Mouse (Mus musculus) thymus, adult 2 months (tissue): ENCODE data around the gene Glrx2. TPM values are rescaled to one million over a fixed set of nuclear protein-coding genes. Genes with fewer than 3 reads are reported as not detected.

Source experiments
- DNase-seq: peaks from one replicate; pipeline ENCODE4 v3.0.0; 2021
- H3K27ac ChIP-seq: fragments of 200-500 bp; 2 replicates; pipeline ENCODE4 v1.5.1; 2012; ENCODE audit warnings: low read length, control low read depth; ENCODE audit not compliant: control insufficient read depth, insufficient read depth
- H3K27me3 ChIP-seq: fragments of 200-500 bp; 2 replicates; pipeline ENCODE4 v1.6.1; 2012; ENCODE audit warnings: mild to moderate bottlenecking, low read length, moderate library complexity, mixed read lengths; ENCODE audit not compliant: control insufficient read depth, insufficient read depth
- H3K36me3 ChIP-seq: fragments of 200-500 bp; 2 replicates; pipeline ENCODE4 v1.6.1; 2012; ENCODE audit warnings: mild to moderate bottlenecking, low read length, moderate library complexity; ENCODE audit not compliant: control insufficient read depth, insufficient read depth
- H3K4me1 ChIP-seq: fragments of 200-500 bp; replicated peaks from 2 replicates; pipeline ENCODE4 v1.6.1; 2012; ENCODE audit warnings: low read length; ENCODE audit not compliant: control insufficient read depth, insufficient read depth
- H3K4me3 ChIP-seq: fragments of 200-500 bp; 2 replicates; pipeline ENCODE4 v1.5.1; 2012; ENCODE audit warnings: mild to moderate bottlenecking, low read length, control low read depth, moderate library complexity; ENCODE audit not compliant: control insufficient read depth, insufficient read depth
- CTCF ChIP-seq: fragments of 200-500 bp; IDR thresholded peaks from 2 replicates; pipeline ENCODE4 v1.5.1; 2012; ENCODE audit warnings: mild to moderate bottlenecking, control low read depth, low read length, moderate library complexity, borderline replicate concordance; ENCODE audit not compliant: control insufficient read depth, poor library complexity, insufficient read depth; ENCODE audit errors: extremely low read depth
- POLR2A ChIP-seq: fragments of 200-500 bp; IDR thresholded peaks from 2 replicates; pipeline ENCODE4 v1.6.1; 2012; ENCODE audit warnings: mild to moderate bottlenecking, low read length, control low read depth, moderate library complexity; ENCODE audit not compliant: control insufficient read depth, poor library complexity, insufficient read depth; ENCODE audit errors: extremely low read depth
- WGBS: fragments of 180-500 bp; shearing (Covaris S2); methylation state at CpG from one replicate; pipeline ENCODE4 v1.1.7; 2018; 5-methylcytosine and 5-hydroxymethylcytosine counted together
- polyA plus RNA-seq: library from polyadenylated mRNA; depleted of rRNA; stranded (reverse); fragments of >200 nt; gene quantifications from 2 replicates; pipeline ENCODE4 v1.2.3, GENCODE M21; 2012

Glrx2 gene
- polyA plus RNA-seq, 1 experiment = 20.9 TPM

DNA sequence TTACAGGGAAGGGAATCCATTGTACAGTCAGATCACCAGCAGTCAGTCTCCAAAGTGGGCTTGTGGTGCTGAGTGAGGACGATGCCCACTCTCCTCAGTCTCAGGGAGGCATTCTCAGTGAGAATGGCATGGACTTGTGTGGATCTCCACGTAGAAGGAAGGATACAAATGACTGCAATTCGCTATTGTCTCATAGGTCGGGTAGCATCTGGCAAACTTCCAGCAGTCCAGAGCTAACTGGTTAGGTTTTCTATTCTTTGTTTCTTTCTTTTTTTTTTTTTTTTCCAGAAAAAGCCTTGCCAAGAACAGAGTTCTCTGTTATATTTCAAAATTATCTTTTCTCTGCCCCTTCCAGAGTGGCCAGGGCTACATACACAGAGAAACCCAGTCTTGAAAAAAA is 9.1 kb upstream of the Glrx2 start:
- no peak overlapping the region for H3K4me3 ChIP-seq
- H3K4me1 ChIP-seq = no peaks in the 10 kb centered on the region
- H3K36me3 ChIP-seq = no peaks in the 10 kb centered on the region
- H3K27ac ChIP-seq = no peak overlapping the region
- WGBS = 89% methylated on average over 4 of the region's 4 CpGs
- no peak for DNase-seq
- no peak for TF ChIP-seq POLR2A
- no peak for TF ChIP-seq CTCF
- no peaks in the 10 kb centered on the region for H3K27me3 ChIP-seq

GRCm38 (mm10) chr1:143708361-143708760 is 7.8 kb upstream of the Glrx2 start:
- H3K4me1 ChIP-seq = no peaks in the 10 kb centered on the region
- 72% methylated on average over 6 of the region's 6 CpGs for WGBS
- no peak for DNase-seq
- TF ChIP-seq CTCF = no peak
- TF ChIP-seq POLR2A = no peak
- no peaks in the 10 kb centered on the region for H3K36me3 ChIP-seq
- no peak overlapping the region for H3K4me3 ChIP-seq
- no peak overlapping the region for H3K27ac ChIP-seq
- no peaks in the 10 kb centered on the region for H3K27me3 ChIP-seq

DNA sequence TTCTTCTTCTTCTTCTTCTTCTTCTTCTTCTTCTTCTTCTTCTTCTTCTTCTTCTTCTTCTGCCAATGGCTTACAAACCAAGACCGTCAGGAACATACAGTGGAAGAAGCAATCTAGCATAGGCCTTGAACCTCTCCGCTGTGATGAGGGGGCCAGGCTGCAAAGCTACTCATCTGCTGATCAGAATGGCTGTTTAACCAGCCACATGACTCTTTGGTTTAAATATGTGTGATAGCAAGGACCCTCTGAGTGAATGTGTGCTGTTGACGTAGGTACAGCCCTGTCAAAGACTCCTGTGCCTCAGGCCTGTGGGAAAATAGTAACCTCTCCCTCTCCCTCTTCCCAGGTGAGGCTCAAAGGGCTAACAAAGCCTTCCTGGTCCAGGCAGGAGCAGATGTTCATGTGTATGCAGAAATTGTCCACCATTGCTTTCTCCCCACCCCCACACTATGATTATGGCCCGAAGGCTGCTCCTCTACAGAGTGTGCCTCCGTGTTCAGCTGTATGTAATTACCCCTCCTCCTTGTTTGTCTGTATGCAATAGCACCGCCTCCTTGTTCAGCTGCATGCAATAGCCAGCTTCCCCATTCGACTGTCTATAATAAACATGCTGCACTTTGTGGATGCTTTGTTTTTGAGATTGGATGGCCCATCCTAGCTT is 6.0 kb upstream of the Glrx2 start:
- WGBS = 75% methylated on average over 7 of the region's 7 CpGs
- DNase-seq = no peak
- TF ChIP-seq CTCF = no peak
- no peak for TF ChIP-seq POLR2A
- H3K4me3 ChIP-seq = no peak overlapping the region
- H3K36me3 ChIP-seq = no peaks in the 10 kb centered on the region
- no peak overlapping the region for H3K27ac ChIP-seq
- H3K27me3 ChIP-seq = no peaks in the 10 kb centered on the region
- H3K4me1 ChIP-seq = no peaks in the 10 kb centered on the region

GRCm38 (mm10) chr1:143710627-143710976 is 5.5 kb upstream of the Glrx2 start:
- TF ChIP-seq CTCF = no peak
- TF ChIP-seq POLR2A = no peak
- WGBS = 94% methylated on average over 5 of the region's 5 CpGs
- DNase-seq = no peak
- no peak overlapping the region for H3K4me3 ChIP-seq
- no peaks in the 10 kb centered on the region for H3K4me1 ChIP-seq
- no peaks in the 10 kb centered on the region for H3K27me3 ChIP-seq
- no peaks in the 10 kb centered on the region for H3K36me3 ChIP-seq
- no peak overlapping the region for H3K27ac ChIP-seq

GRCm38 (mm10) chr1:143724456-143725064 is 8.4 kb downstream of the Glrx2 start:
- TF ChIP-seq CTCF (no peak), POLR2A (no peak)
- DNase-seq = no peak
- H3K4me1 ChIP-seq = no peaks in the 10 kb centered on the region
- no peak overlapping the region for H3K27ac ChIP-seq
- 95% methylated on average over 5 of the region's 5 CpGs for WGBS
- H3K4me3 ChIP-seq = no peak overlapping the region
- no peaks in the 10 kb centered on the region for H3K27me3 ChIP-seq
- H3K36me3 ChIP-seq = no peaks in the 10 kb centered on the region

- H3K27ac ChIP-seq = no peak overlapping the region
- H3K4me3 ChIP-seq = no peak overlapping the region
- TF ChIP-seq CTCF (no peak), POLR2A (no peak)
- 81% methylated on average over 9 of the region's 9 CpGs for WGBS
- no peaks in the 10 kb centered on the region for H3K4me1 ChIP-seq
- no peaks in the 10 kb centered on the region for H3K27me3 ChIP-seq
- no peak for DNase-seq
- H3K36me3 ChIP-seq = no peaks in the 10 kb centered on the region
Observed at GRCm38 (mm10) chr1:143727701-143728445, 11.7 kb downstream of the Glrx2 start.

DNA sequence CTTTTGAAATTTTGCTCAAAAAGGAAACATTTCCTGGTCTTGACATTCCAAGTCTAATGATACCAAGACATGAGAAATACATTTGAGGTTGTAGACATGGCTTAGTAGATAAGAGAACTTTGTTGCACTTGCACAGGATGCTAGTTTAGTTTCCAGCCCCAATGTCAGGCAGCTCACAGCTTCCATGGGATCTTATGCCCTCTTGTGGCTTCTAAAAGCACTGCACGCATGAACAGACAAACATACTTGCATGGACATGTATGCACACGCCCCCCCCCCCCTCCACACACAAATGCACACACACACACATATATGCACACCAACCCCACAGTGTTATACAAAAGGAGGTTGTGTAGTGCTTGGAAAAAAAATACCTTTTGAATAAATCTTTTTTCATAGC is 14.8 kb downstream of the Glrx2 start:
- H3K27ac ChIP-seq = no peak overlapping the region
- H3K4me3 ChIP-seq = no peak overlapping the region
- H3K36me3 ChIP-seq = no peaks in the 10 kb centered on the region
- no peak for TF ChIP-seq POLR2A
- TF ChIP-seq CTCF = no peak
- no peaks in the 10 kb centered on the region for H3K27me3 ChIP-seq
- WGBS = 82% methylated on average over 2 of the region's 2 CpGs
- H3K4me1 ChIP-seq = no peaks in the 10 kb centered on the region
- peak; percentile 47 for DNase-seq
